Mouse (Mus musculus): ENCODE measurements around the gene Tnfrsf9.
"Not testable (repeated sequence)": the region's sequence is repeated elsewhere in the genome, so short reads cannot be mapped to it uniquely, and the experiment has no call there.

Gene Tnfrsf9

GRCm38 (mm10) chr4:150914290-150914733 lies at the start of gene Tnfrsf9, which contains the start of gene Park7:
Gene Tnfrsf9 (plus strand): TSS chr4:150914562.
Gene Park7 (minus strand): TSS chr4:150914437.
- peak; percentile 88 for DNase-seq (ENCODE audit: low read depth, low spot score)

GRCm38 (mm10) chr4:150865371-150865770 lies 49.0 kb upstream of the Tnfrsf9 start:
- no peak for DNase-seq (ENCODE audit: low read depth, low spot score)

GRCm38 (mm10) chr4:150866069-150866468 lies 48.3 kb upstream of the Tnfrsf9 start:
- no peak for DNase-seq (ENCODE audit: low read depth, low spot score)

GRCm38 (mm10) chr4:150866494-150866893 lies 47.9 kb upstream of the Tnfrsf9 start:
- no peak for DNase-seq (ENCODE audit: low read depth, low spot score)

- no peak for DNase-seq (ENCODE audit: low read depth, low spot score)
Measured at GRCm38 (mm10) chr4:150868161-150868560, 46.2 kb upstream of the Tnfrsf9 start.

- DNase-seq (ENCODE audit: low read depth, low spot score): no peak
Measured at GRCm38 (mm10) chr4:150868859-150869258, 45.5 kb upstream of the Tnfrsf9 start.

- DNase-seq (ENCODE audit: low read depth, low spot score): no peak
Measured at GRCm38 (mm10) chr4:150869276-150870197, 44.8 kb upstream of the Tnfrsf9 start.

GRCm38 (mm10) chr4:150870963-150871391 lies 43.4 kb upstream of the Tnfrsf9 start:
- no peak for DNase-seq (ENCODE audit: low read depth, low spot score)

GRCm38 (mm10) chr4:150871392-150872138 lies 42.8 kb upstream of the Tnfrsf9 start:
- no peak for DNase-seq (ENCODE audit: low read depth, low spot score)

GRCm38 (mm10) chr4:150872139-150872651 lies 42.2 kb upstream of the Tnfrsf9 start:
- no peak for DNase-seq (ENCODE audit: low read depth, low spot score)

- DNase-seq (ENCODE audit: low read depth, low spot score): no peak
Measured at GRCm38 (mm10) chr4:150872681-150873080, 41.7 kb upstream of the Tnfrsf9 start.

- DNase-seq (ENCODE audit: low read depth, low spot score): not testable (repeated sequence)
Measured at GRCm38 (mm10) chr4:150874416-150874815, 39.9 kb upstream of the Tnfrsf9 start.

- no peak for DNase-seq (ENCODE audit: low read depth, low spot score)
Measured at GRCm38 (mm10) chr4:150875393-150875792, 39.0 kb upstream of the Tnfrsf9 start.

- no peak for DNase-seq (ENCODE audit: low read depth, low spot score)
Measured at GRCm38 (mm10) chr4:150879631-150880030, 34.7 kb upstream of the Tnfrsf9 start.

- DNase-seq (ENCODE audit: low read depth, low spot score): no peak
Measured at GRCm38 (mm10) chr4:150880364-150880763, 34.0 kb upstream of the Tnfrsf9 start.

- no peak for DNase-seq (ENCODE audit: low read depth, low spot score)
Measured at GRCm38 (mm10) chr4:150882632-150883031, 31.7 kb upstream of the Tnfrsf9 start.

- no peak for DNase-seq (ENCODE audit: low read depth, low spot score)
Measured at GRCm38 (mm10) chr4:150887903-150888302, 26.5 kb upstream of the Tnfrsf9 start.

GRCm38 (mm10) chr4:150888492-150888891 lies 25.9 kb upstream of the Tnfrsf9 start:
- no peak for DNase-seq (ENCODE audit: low read depth, low spot score)

- DNase-seq (ENCODE audit: low read depth, low spot score): no peak
Measured at GRCm38 (mm10) chr4:150889273-150889954, 24.9 kb upstream of the Tnfrsf9 start.

- DNase-seq (ENCODE audit: low read depth, low spot score): no peak
Measured at GRCm38 (mm10) chr4:150889955-150890315, 24.4 kb upstream of the Tnfrsf9 start.

GRCm38 (mm10) chr4:150891308-150891707 lies 23.1 kb upstream of the Tnfrsf9 start:
- DNase-seq (ENCODE audit: low read depth, low spot score): no peak
